Mouse (Mus musculus): Measurements from ENCODE around the gene Rnf115. TPM values are rescaled to one million over a fixed set of nuclear protein-coding genes. Genes with fewer than 3 reads are reported as not detected.

The Rnf115 gene
- polyA plus RNA-seq (2017; shearing (Covaris generic)), result 120 TPM

DNA sequence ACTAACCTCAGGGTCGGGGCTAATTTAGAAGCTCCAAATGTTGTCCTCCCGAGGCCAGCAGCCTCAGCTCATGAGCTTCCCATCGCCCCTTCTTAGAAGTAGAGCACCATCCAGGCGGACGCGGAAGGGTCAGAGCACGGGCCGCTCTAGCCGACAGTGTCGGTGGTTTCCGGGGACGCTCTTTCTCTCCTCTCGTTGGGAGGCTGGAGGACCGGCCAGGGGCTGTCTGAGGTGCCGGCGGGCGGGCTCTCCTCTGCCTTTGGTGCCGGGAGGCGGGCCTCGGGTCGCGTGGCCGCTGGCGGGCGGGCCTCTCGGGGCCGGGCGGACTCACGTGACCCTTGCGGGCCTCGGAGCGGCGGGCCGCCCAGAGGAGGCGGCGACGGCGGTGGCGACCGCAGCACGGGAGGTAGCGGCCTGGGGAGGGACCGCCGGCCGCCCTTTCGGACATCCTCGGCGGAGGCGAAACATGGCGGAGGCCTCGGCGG is at the start of gene Rnf115, which contains the start of gene Polr3c:
Rnf115 (plus strand) TSS at position 322 of the 485 bp plus-strand sequence.
Polr3c (minus strand) TSS at position 286 of the 485 bp plus-strand sequence.

DNA sequence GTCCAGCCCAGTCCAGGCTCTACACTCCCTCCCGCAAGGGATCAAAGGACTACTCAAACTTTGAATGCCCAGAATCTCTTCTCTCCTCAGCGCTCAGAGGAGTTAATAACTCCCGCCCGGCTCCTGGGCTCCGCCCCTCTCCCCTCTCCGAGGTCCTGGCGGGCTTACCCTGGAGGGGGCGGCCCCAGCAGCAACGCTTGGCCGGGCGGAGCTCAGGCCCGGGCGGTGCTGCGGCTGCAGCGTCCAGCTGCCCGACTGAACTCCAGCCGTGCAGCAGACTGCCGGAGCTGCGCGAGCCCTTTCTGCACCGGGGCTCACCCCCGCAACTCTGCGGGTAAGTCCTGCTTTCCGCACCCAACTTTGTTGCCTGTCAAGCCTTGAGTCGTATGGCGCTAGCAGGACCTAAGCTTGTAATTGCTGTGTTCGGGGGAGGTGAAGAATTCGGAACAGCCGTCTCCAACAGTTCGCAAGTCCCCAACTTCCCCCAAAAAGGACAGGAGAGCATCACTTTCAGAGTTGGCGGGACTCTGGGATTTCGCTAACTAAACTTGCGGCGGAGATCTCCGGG is 31.2 kb upstream of the Rnf115 start, which contains the start of gene Pias3:
Pias3 (plus strand) TSS at position 187 of the 568 bp plus-strand sequence.

DNA sequence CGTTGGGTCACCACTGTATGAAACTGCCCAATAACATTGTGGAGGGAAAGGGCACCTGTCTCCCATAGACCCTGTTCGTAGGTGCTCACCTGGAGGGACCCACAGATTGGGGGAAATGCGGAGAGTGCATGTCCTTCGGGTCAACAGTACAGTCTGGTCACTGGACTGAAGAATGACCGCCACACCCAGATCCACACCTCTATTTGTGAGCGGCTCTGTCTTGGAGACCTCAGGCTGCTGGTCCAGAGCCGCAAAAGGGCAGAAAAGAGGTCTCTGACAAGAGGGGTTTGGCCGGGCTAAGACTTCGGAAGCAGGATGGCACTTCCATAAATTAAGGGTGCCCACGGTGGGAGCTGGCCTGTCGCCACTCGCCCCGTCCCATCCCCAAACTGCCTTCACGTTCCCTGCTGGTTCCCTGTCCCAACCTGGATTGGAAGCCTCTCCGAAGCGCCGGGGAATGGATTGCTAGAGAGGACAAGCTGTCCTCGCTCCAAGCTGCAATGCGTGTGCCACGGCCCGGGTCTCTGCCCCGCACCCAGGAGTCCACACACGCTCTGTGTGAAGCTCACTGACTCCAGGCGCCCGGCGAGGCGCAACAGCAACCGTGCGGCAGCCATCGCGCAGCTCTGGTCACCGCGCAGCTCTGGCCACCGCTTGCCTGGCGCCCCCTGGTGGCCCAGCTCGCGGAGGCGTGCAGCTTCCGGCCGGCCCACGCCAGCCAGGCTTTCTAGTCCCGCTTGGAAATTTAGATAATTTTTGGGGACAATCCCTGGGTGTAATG is 19.4 kb upstream of the Rnf115 start, which contains the start of gene Nudt17:
Nudt17 (minus strand) TSS at position 660 of the 781 bp plus-strand sequence.

DNA sequence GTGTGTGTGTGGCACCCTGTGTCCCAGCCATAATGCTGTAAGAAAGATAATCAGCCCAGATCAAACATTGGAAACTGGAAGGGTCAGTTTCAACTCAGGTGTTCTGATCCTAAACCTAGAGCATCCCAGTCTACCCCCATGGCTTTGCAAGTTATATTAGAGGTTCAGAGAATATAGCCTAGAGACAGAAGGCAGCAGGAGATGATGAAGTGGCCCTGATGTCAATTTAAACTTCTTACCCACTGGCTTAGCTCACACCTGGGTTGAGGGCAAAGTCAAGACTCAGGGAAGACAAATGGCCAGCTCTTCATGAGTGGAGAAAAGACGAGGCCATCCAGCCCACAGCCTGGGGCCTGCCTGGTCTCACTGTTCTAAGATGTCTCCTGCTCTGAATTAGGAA is 101.5 kb downstream of the Rnf115 start, which contains the start of the genes Pdzk1 and Cd160:
Pdzk1 (plus strand) TSS at position 301 of the 400 bp plus-strand sequence.
Cd160 (minus strand) TSS at position 368 of the 400 bp plus-strand sequence.

Other genes starting within 250 kb of the Rnf115 start
- not detected for gene Hfe2, start 202.5 kb upstream of the Rnf115 start, polyA plus RNA-seq (2017; shearing (Covaris generic))
- 718 TPM for gene Txnip, start 169.7 kb upstream of the Rnf115 start, polyA plus RNA-seq (2017; shearing (Covaris generic))
- gene Gm16253, start 150.7 kb upstream of the Rnf115 start, polyA plus RNA-seq (2017; shearing (Covaris generic)), result 0.93 TPM
- gene Polr3gl, start 133.5 kb upstream of the Rnf115 start, polyA plus RNA-seq (2017; shearing (Covaris generic)), result 22.0 TPM
- gene Ankrd34a, start 131.0 kb upstream of the Rnf115 start, polyA plus RNA-seq (2017; shearing (Covaris generic)), result 0.07 TPM
- 0.29 TPM for gene Lix1l, start 126.5 kb upstream of the Rnf115 start, polyA plus RNA-seq (2017; shearing (Covaris generic))
- 166 TPM for gene Rbm8a, start 97.7 kb upstream of the Rnf115 start, polyA plus RNA-seq (2017; shearing (Covaris generic))
- 49.6 TPM for gene Pex11b, start 92.3 kb upstream of the Rnf115 start, polyA plus RNA-seq (2017; shearing (Covaris generic))
- gene Gm42957, start 92.2 kb upstream of the Rnf115 start, polyA plus RNA-seq (2017; shearing (Covaris generic)), result 0.24 TPM
- 0.16 TPM for gene Itga10, start 82.1 kb upstream of the Rnf115 start, polyA plus RNA-seq (2017; shearing (Covaris generic))
- gene Ankrd35, start 57.5 kb upstream of the Rnf115 start, polyA plus RNA-seq (2017; shearing (Covaris generic)), result not detected
- gene Pias3, start 31.3 kb upstream of the Rnf115 start, polyA plus RNA-seq (2017; shearing (Covaris generic)), result 25.1 TPM
- gene Nudt17, start 19.1 kb upstream of the Rnf115 start, polyA plus RNA-seq (2017; shearing (Covaris generic)), result 0.50 TPM
- 72.2 TPM for gene Polr3c, start within 50 bp of the Rnf115 start, polyA plus RNA-seq (2017; shearing (Covaris generic))
- gene Pdzk1, start 101.6 kb downstream of the Rnf115 start, polyA plus RNA-seq (2017; shearing (Covaris generic)), result not detected
- 22.4 TPM for gene Cd160, start 101.7 kb downstream of the Rnf115 start, polyA plus RNA-seq (2017; shearing (Covaris generic))
- 0.31 TPM for gene Gja5, start 177.0 kb downstream of the Rnf115 start, polyA plus RNA-seq (2017; shearing (Covaris generic))
- gene Gpr89, start 177.7 kb downstream of the Rnf115 start, polyA plus RNA-seq (2017; shearing (Covaris generic)), result 23.0 TPM
- 0.04 TPM for gene Gja8, start 198.4 kb downstream of the Rnf115 start, polyA plus RNA-seq (2017; shearing (Covaris generic))